Mouse (Mus musculus): Measurements from ENCODE around the gene Gm49342. TPM values are rescaled to one million over a fixed set of nuclear protein-coding genes. Genes with fewer than 3 reads are reported as not detected.
A peak's percentile ranks its signal among the peaks of the same experiment; 100 is the strongest.
"Not testable (repeated sequence)": the region's sequence is repeated elsewhere in the genome, so short reads cannot be mapped to it uniquely, and the experiment has no call there.

Gene Gm49342
- total and polyA plus RNA-seq, 2 experiments from 2014 or later, result 13.1 TPM; not detected in 1

GRCm38 (mm10) chr14:50969558-50970544 lies 25.5 kb downstream of the Gm49342 start:
- H3K4me2 ChIP-seq (ENCODE audit: low read depth), result peak overlapping the region; percentile 15; the same call in 1 of the 2 replicates
- no peaks in the 10 kb centered on the region for H3K36me3 ChIP-seq (ENCODE audit: insufficient read depth)
- ATAC-seq (peak; percentile 78), DNase-seq (peak; percentile 60)
- no peak overlapping the region for H3K9ac ChIP-seq
- H3K9me3 ChIP-seq (ENCODE audit: low read length), result no peaks in the 10 kb centered on the region
- H3K4me3 ChIP-seq (ENCODE audit: low read depth, low read length), result no peak overlapping the region
- H3K4me1 ChIP-seq (ENCODE audit: insufficient read depth), result peaks cover 8% of the 10 kb centered on the region; the same call in 1 of the 2 replicates
- WGBS, result 8% methylated on average over 12 of the region's 12 CpGs
- H3K27me3 ChIP-seq (ENCODE audit: insufficient read depth, low read length), result no peaks in the 10 kb centered on the region
- no peak for TF ChIP-seq CTCF (IDR thresholded peaks at IDR 0.05; ENCODE audit: low read depth)
- H3K27ac ChIP-seq (ENCODE audit: low read depth, low read length), result peak overlapping the region; percentile 71

GRCm38 (mm10) chr14:50970822-50971221 lies 26.5 kb downstream of the Gm49342 start:
- Histone ChIP-seq H3K4me2 (ENCODE audit: low read depth) (no peak overlapping the region), H3K36me3 (ENCODE audit: insufficient read depth) (no peaks in the 10 kb centered on the region), H3K9me3 (ENCODE audit: low read length) (no peaks in the 10 kb centered on the region), H3K27ac (ENCODE audit: low read depth, low read length) (no peak overlapping the region), H3K9ac (no peak overlapping the region), H3K4me3 (ENCODE audit: low read depth, low read length) (no peak overlapping the region), H3K27me3 (ENCODE audit: insufficient read depth, low read length) (no peaks in the 10 kb centered on the region), H3K4me1 (ENCODE audit: insufficient read depth) (peaks cover 8% of the 10 kb centered on the region; the same call in 1 of the 2 replicates)
- no peak for TF ChIP-seq CTCF (IDR thresholded peaks at IDR 0.05; ENCODE audit: low read depth)
- no peak for ATAC-seq
- WGBS, result 61% methylated on average over 1 of the region's 1 CpGs
- DNase-seq, result no peak

GRCm38 (mm10) chr14:50973054-50973453 lies 28.7 kb downstream of the Gm49342 start:
- H3K4me1 ChIP-seq (ENCODE audit: insufficient read depth); DNase-seq; H3K9ac ChIP-seq; H3K9me3 ChIP-seq (ENCODE audit: low read length); H3K4me2 ChIP-seq (ENCODE audit: low read depth); H3K36me3 ChIP-seq (ENCODE audit: insufficient read depth); H3K4me3 ChIP-seq (ENCODE audit: low read depth, low read length); H3K27me3 ChIP-seq (ENCODE audit: insufficient read depth, low read length); H3K27ac ChIP-seq (ENCODE audit: low read depth, low read length); ATAC-seq: not testable (repeated sequence)
- WGBS, result 83% methylated on average over 5 of the region's 5 CpGs

- no peak overlapping the region for H3K4me2 ChIP-seq (ENCODE audit: low read depth)
- ATAC-seq (no peak), DNase-seq (no peak)
- H3K9me3 ChIP-seq (ENCODE audit: low read length), result no peaks in the 10 kb centered on the region
- no peak overlapping the region for H3K4me3 ChIP-seq (ENCODE audit: low read depth, low read length)
- H3K36me3 ChIP-seq (ENCODE audit: insufficient read depth), result no peaks in the 10 kb centered on the region
- TF ChIP-seq CTCF (IDR thresholded peaks at IDR 0.05; ENCODE audit: low read depth), result no peak
- no peak overlapping the region for H3K9ac ChIP-seq
- H3K27ac ChIP-seq (ENCODE audit: low read depth, low read length), result no peak overlapping the region
- peaks cover 8% of the 10 kb centered on the region; the same call in 1 of the 2 replicates for H3K4me1 ChIP-seq (ENCODE audit: insufficient read depth)
- H3K27me3 ChIP-seq (ENCODE audit: insufficient read depth, low read length), result no peaks in the 10 kb centered on the region
- 21% methylated on average over 4 of the region's 4 CpGs for WGBS
These were observed 29.4 kb downstream of the Gm49342 start for GRCm38 (mm10) chr14:50973700-50974099.

GRCm38 (mm10) chr14:50975001-50975400 lies 30.7 kb downstream of the Gm49342 start:
- WGBS, result 63% methylated on average over 5 of the region's 5 CpGs
- ATAC-seq, result no peak
- H3K9me3 ChIP-seq (ENCODE audit: low read length), result no peaks in the 10 kb centered on the region

GRCm38 (mm10) chr14:50976674-50977073 lies 32.4 kb downstream of the Gm49342 start:
- no peak overlapping the region for H3K4me2 ChIP-seq (ENCODE audit: low read depth)
- H3K4me1 ChIP-seq (ENCODE audit: insufficient read depth), result no peaks in the 10 kb centered on the region
- H3K4me3 ChIP-seq (ENCODE audit: low read depth, low read length), result no peak overlapping the region
- H3K27me3 ChIP-seq (ENCODE audit: insufficient read depth, low read length), result no peaks in the 10 kb centered on the region
- 8% methylated on average over 9 of the region's 9 CpGs for WGBS
- no peak overlapping the region for H3K9ac ChIP-seq
- no peaks in the 10 kb centered on the region for H3K36me3 ChIP-seq (ENCODE audit: insufficient read depth)
- no peak overlapping the region for H3K27ac ChIP-seq (ENCODE audit: low read depth, low read length)
- TF ChIP-seq CTCF (IDR thresholded peaks at IDR 0.05; ENCODE audit: low read depth), result peak; percentile 18; the same call in 1 of the 2 replicates
- H3K9me3 ChIP-seq (ENCODE audit: low read length), result no peaks in the 10 kb centered on the region
- DNase-seq (peak; percentile 30), ATAC-seq (peak; percentile 62; the same call in 1 of the 2 replicates)

More at GRCm38 (mm10) chr14:50975001-50975400, 30.7 kb downstream of the Gm49342 start:
- Histone ChIP-seq H3K4me1 (ENCODE audit: insufficient read depth) (0 out of 2 replicates have a peak, but pooled peaks cover under 1% of the 10 kb centered on the region), H3K4me3 (ENCODE audit: low read depth, low read length) (no peak overlapping the region), H3K4me2 (ENCODE audit: low read depth) (no peak overlapping the region), H3K36me3 (ENCODE audit: insufficient read depth) (no peaks in the 10 kb centered on the region), H3K9ac (no peak overlapping the region), H3K27ac (ENCODE audit: low read depth, low read length) (no peak overlapping the region), H3K27me3 (ENCODE audit: insufficient read depth, low read length) (no peaks in the 10 kb centered on the region)
- DNase-seq, result no peak
- no peak for TF ChIP-seq CTCF (IDR thresholded peaks at IDR 0.05; ENCODE audit: low read depth)

- 89% methylated on average over 6 of the region's 6 CpGs for whole genome bisulfite sequencing
- H3K4me1 ChIP-seq (ENCODE audit: insufficient read depth); H3K27ac ChIP-seq (ENCODE audit: low read depth, low read length); ATAC-seq; DNase-seq; H3K4me2 ChIP-seq (ENCODE audit: low read depth); H3K9ac ChIP-seq; H3K36me3 ChIP-seq (ENCODE audit: insufficient read depth); H3K9me3 ChIP-seq (ENCODE audit: low read length); H3K4me3 ChIP-seq (ENCODE audit: low read depth, low read length); H3K27me3 ChIP-seq (ENCODE audit: insufficient read depth, low read length): not testable (repeated sequence)
These were observed 34.1 kb downstream of the Gm49342 start for GRCm38 (mm10) chr14:50978451-50978850.

Data from forebrain, postnatal 0 days (tissue).